Mouse (Mus musculus) kidney, adult 18-20 months (tissue): ENCODE results near the gene Olfr628.
"Not testable (repeated sequence)": the region's sequence is repeated elsewhere in the genome, so short reads cannot be mapped to it uniquely, and the experiment has no call there.

Experiments
- DNase-seq: peaks from one replicate; pipeline ENCODE4 v3.0.0; 2021

The Olfr628 gene

DNA sequence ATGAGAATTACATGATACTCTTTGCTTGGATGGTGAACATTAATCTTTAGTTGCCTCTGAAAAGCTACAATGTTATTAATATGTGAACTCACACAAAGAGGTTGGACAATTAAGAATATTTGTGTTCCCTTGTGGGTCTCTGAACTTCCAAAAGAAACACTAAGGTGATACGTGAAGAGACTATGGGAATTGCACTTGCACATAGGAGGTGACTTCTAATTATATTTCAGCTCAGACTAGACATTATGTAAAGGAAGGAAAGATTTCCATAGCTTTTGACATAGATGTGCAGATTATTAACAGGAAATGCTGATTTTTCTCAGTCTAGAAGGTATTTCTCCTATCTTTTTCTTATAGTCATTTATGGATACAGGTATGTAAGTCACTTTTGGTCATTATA, at the start of gene Olfr628:
TSS of gene Olfr628 (plus strand) at position 301 of the 400 bp plus-strand sequence.
- DNase-seq, result no peak

DNA sequence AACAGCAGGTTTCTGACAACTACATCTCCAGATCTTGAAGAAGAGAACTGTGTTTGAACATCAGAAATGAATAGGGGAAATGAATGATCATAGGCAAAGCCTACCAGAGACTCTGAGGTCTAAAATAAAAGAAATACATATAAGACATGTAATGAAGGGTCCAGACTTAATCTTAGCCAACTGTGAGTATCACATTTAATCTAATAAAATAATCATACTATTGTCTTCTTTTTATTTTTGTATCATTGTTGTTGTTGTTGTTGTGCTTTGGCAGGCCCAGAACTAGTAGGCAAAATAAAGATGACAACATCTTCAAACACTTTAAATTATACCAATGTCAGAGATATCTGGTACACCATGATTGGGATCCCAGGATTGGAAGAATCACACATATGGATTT, 47.8 kb upstream of the Olfr628 start, which contains the start of gene Olfr625-ps1:
TSS of gene Olfr625-ps1 (plus strand) at position 301 of the 400 bp plus-strand sequence.
- DNase-seq, result no peak

DNA sequence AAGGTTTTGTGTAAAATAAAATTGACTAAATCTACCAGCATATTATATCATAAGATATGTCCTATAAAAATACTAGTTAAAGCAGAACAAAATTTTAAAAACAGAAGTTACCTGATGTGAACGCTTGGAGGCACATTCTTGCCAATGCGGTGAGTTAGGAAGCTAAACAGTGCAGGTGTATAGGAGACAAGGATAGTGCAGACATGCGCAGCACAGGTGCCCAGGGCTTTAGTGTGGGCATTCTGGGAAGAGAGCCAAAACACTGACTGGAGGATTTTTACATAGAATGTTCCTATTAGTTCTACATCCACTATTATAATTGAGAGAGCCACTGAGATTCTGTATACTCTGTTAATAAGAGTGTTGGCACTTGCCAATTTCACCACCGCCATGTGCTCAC, 30.7 kb upstream of the Olfr628 start:
- DNase-seq, result no peak

DNA sequence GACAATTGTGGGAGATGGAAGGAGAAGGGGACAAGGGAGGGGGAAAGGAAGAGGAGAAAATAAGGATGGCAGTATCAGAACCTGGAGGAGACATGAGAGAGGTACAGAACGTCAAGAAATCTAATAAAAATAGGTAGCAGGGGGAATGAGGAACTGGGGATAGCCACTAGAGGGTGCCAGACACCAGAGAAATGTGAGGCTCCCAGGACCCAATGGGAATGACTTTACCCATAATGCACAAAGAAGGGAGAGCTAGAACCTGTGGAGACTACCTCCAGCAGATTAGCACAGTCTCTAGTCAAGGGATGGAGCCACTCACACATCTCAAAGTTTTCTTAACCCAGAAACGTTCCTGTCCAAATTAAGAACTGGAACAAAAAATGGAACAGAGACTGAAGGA, 18.1 kb upstream of the Olfr628 start:
- DNase-seq, result no peak

DNA sequence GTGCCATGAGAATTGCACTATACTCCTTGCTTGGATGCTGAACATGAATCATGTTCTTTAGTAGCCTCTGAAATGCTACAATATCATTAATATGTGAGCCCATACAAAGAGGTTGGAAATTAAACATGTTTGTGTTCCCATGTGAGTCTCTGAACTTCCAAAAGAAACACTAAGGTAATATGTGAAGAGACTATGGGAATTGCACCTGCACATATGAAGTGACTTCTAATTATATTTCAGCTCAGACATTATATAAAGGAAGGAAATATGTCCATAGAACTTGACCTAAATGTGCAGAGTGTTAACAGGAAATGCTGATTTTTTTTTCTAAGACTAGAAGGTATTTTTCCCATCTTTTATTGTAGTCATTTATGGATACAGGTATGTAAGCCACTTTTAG, 15.8 kb upstream of the Olfr628 start, which contains the start of gene Olfr243:
TSS of gene Olfr243 (plus strand) at position 301 of the 400 bp plus-strand sequence.
- no peak for DNase-seq

DNA sequence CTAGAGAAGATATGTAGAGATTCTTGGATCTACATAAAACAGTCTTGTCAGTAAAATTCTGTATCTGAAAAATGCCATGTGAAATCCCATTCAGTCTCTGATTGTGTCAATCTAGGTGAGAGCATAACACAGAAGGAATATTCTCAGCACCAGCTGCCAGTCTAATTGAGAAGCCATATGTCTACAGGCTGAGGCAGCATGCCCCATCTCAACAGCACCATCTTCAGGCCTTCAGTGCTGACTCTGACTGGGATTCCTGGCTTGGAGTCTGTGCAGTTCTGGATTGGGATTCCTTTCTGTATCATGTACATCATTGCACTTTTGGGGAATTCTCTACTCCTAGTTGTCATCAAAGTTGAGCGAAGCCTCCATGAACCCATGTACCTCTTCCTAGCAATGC, 13.8 kb upstream of the Olfr628 start:
- not testable (repeated sequence) for DNase-seq

DNA sequence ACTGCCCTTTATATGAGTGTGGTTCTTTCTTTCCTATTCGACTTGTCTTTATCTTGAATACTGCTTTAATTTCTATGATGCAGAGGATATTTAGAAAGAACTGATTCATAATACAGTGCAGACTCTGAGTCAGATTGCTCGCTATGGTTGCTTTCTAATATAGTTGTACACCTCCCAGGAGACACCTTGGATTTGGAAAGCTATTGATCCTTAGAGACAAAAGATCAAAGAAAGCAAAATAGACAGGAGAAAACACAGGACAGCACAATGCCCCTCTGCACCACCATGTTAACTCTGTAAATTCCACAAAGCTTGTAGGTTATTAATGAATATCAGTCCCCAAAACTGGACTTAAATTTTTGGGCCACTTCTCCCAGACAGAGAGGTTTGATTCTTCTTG, 14.7 kb downstream of the Olfr628 start, which contains the start of gene Olfr629:
TSS of gene Olfr629 (minus strand) at position 101 of the 400 bp plus-strand sequence.
- no peak for DNase-seq

DNA sequence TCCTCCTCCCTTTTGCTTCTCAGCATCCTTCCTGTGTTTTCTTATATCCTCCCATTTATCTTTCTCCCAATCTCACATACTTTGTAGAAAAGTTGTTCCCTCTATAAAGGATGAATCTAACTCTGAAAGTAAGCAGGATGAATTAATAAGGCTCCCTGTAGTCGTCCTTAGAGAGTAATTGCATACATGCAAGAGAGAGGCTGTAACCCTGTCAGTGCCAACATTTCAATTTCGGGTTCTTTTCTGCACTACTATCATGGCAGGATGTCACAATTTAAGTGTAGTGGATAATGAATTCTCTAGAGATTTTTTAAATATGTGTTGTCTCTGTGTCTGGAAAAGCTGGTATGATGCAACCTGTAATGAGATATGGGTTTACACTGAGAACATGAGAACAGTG, 27.1 kb downstream of the Olfr628 start, which contains the start of gene Olfr630:
TSS of gene Olfr630 (minus strand) at position 101 of the 400 bp plus-strand sequence.
- no peak for DNase-seq

DNA sequence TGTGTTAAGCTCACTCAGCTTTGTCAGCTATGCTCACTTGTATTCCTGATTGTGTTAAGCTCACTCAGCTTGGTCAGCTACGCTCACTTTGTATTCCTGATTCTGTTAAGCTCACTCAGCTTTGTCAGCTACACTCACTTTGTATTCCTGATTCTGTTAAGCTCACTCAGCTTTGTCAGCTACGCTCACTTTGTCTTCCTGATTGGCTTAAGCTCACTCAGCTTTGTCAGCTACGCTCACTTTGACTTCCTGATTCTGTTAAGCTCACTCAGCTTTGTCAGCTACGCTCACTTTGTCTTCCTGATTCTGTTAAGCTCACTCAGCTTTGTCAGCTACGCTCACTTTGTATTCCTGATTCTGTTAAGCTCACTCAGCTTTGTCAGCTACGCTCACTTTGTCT, 32.0 kb downstream of the Olfr628 start:
- DNase-seq, result not testable (repeated sequence)

DNA sequence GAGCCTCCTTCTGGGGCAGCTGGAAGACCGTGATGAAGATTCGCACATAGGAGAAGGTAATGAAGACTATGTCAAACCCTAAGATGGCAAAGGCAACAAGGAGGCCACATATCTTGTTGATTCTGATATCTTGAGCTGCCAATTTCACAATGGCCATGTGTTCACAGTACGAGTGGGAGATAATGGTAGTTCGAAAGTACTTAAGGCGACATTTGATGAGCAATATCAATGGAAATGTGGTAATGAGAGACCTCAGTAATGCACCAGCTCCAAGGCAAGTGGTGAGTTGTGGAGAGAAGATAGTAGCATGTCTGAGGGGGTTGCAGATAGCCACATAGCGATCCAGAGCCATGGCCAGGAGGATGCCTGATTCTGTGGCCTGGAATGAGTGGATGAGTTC, 37.5 kb downstream of the Olfr628 start:
- DNase-seq, result not testable (repeated sequence)

DNA sequence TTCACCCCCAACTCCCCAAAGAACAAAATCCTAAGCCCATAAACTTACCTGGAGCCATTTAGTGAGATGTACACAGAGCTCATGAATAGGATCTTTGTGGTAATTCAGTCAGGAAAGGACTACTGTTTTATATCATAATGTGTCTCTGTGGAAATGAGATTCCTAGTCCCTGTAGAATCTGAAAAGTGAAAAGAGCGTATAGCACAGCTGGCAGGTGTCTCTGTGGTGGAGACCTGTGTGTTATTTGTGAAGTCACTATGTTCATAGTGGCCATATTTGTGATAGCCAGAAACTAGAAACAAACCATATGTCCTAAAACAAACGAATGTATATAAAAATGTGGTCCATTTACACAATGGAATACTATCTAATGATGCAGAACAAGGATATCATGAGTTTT, 41.3 kb downstream of the Olfr628 start, which contains the start of gene Olfr69:
TSS of gene Olfr69 (minus strand) at position 101 of the 400 bp plus-strand sequence.
- DNase-seq, result no peak

DNA sequence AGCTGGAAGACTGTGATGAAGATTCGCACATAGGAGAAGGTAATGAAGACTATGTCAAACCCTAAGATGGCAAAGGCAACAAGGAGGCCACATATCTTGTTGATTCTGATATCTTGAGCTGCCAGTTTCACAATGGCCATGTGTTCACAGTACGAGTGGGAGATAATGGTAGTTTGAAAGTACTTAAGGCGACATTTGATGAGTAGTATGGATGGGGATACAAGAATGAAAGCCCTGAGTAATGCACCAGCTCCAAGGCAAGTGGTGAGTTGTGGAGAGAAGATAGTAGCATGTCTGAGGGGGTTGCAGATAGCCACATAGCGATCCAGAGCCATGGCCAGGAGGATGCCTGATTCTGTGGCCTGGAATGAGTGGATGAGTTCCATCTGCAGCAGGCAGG, 47.5 kb downstream of the Olfr628 start:
- DNase-seq, result not testable (repeated sequence)

DNA sequence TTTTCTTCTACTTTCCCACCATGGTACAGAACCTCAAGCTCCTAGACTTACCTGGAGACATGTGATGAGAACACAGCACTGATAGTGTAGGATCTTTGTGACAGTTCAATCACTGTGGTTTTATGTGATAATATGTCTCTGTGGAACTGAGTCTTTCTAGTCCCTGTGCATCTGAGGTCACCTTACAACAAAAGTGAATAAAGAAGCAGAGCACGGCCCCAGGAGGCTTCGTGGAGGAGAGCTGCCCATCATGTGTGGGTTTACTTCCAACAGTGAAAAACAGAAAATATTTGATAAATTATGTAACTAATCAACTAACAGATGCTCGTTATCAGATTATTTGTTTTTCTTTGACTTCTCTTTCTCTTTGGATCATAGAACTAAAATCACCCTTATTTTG, 49.4 kb downstream of the Olfr628 start, which contains the start of gene Olfr68:
TSS of gene Olfr68 (minus strand) at position 101 of the 400 bp plus-strand sequence.
- no peak for DNase-seq
